Mouse (Mus musculus) embryo, embryonic 11.5 days (tissue): ENCODE results near the gene Plet1.

Experiments
- DNase-seq: peaks from one replicate; pipeline ENCODE4 v3.0.0-alpha.2; 2012; ENCODE audit warnings: low read depth, low spot score

Plet1 gene

DNA sequence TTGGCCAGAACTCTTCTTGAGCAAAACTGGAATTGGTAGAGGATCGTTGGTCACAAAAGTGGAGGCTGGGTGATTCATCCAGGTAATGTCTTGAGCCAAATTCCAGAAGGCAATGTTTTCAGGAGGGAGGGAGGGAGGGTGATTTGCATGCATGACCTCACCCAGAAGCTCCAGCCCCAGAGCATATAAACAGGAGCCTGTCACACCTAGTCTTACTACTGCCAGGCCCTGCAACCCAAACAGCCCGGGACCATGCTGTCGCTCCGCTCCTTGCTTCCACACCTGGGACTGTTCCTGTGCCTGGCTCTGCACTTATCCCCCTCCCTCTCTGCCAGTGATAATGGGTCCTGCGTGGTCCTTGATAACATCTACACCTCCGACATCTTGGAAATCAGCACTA, at the start of gene Plet1:
TSS of gene Plet1 (plus strand) at position 215 of the 400 bp plus-strand sequence.
- no peak for DNase-seq

DNA sequence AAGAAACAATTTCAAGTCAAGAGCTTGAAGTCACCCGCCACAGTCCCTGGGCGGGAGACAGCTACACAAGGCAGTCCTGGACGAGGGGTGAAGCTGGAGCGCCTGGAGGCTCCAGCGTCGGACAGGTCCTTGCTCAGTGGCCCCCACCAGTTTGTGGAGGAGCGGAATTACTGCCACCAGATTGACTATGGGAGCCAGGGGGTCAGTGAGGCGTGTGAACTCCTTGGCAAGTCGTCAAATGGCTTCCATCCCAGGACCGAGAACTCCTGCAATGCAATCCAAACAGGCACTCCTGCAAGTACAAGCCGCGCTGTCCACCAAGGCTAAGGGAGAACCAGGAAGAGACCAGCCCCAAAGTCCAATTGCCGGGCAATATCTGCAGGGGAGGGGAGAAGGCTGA, 45.3 kb upstream of the Plet1 start:
- DNase-seq: no peak

DNA sequence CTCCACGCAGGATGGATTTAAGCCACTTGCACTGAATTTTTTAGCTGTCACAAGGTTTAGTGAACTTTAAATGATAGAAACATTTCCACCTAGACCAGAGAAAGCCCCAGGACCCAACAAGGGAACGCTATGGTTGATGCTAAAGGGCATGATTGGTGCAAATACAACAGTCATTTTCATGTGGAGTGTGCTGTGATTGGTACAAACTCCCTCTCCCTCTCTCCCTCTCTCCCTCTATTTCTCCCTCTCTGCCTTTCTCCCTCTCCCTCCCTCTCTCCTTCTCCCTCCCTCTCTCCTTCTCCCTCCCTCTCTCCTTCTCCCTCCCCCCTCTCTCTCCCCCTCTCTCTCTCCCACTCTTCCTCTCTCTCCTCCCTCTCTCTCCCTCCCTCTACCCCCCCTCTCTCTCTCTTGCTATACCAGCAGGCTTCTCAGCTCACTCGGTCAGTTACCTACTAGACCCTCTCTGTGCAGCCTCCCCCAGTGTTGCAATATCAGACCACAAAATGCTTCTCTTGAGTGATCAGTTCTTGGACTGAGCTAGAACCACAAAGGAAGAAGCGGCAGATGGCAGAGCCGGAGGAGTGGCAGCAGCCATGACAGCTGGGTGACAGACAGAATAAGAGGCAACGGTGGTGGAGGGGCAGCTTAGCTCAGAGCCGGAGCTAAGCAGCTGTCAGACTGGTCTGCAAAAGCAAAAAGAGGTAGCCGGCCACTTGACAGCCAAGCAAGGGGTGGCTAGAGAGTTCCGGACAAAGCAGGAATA, 42.7 kb upstream of the Plet1 start:
- DNase-seq: no peak

DNA sequence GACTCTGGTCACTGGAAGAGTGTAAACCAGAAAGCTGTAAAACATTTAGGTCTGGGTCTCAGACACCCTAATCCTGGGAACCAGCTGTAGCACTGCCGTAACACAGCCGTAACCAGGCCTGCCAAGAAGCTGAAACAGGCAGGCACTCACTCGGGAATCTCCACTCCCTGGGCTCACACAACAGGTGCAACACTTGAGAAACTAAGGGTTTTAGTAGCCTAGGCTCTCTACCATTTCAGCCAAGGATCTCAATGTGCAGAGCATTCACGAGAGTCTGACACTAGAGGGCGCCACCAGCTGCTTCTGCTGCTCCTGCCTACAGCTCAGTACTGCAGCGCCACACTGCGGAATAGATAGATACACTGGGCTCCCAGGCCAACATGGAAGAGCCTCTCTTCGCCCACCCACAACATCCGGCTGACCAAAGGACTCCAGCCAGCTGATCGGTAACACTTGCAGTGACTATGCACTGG, 42.0 kb upstream of the Plet1 start:
- peak; percentile 72 for DNase-seq

DNA sequence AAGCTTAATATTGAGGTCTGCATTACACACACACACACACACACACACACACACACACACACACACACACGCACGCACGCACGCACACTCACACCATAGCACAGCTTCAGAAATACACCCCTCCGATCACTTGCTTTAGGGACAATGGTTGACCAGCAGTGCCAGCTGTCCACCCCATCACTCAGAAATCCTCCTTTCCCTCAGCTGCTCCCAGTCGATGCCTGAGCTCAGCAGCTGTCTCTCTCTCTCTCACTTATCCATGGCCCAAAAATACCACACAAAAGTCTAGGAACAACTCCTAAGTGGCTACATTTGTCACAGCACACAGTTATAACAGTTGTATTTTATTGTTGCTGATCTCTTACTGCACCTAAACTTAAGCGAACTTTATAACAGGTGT, 36.7 kb upstream of the Plet1 start:
- DNase-seq: no peak

DNA sequence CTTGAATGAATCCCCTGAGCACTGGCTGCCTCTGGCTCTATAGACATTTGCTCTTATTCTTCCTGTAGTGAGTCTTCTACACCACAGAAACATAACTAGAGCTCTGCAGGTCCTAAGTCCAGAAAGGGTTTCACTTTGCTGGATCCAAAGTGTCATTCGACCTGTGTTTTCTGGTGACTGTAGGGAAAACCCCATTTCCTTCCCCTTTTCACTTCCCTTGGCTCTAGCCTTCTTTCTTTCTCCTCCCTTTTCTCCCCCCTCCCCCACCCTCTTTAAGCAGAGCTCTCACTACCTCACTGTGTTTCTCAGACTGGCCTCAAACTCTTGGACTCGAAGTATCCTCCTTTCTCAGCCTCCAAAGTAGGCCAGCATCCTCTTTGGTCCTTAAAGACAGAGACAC, 34.8 kb upstream of the Plet1 start:
- DNase-seq: no peak

DNA sequence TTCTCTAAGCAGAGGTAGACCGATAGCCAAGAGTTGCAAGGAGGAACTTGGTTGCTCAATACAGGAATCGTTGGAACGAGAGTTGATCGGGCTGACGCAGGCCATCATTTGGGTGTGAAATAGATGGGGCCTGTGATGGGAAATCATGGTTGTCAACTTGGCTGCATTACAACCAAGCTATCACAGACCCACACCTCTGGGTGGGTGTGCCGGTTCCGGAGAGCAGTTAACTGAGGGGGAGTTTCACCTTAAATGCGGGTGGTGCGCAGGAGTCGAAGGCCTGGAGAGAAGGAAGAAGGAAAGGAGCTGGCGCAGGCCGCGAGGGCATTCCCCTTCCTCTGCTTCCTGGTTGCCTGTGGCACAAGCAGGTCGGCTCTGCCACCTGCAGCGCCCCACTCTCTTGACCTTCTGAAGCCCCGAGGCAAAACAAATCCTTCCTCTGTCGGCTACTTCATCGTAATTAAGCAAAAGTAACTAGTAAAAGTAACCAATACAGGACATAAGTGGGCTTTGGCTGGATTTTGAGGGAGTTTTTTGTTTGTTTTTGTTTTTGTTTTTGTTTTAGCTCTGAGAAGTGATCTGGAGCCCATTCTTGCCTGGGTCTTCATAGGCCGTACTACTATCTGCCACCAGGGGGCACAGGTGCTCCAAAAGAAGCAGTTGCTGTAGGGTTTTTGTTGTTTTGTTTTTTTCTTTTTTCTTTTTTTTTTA, 31.7 kb upstream of the Plet1 start:
- peak; percentile 50 for DNase-seq

DNA sequence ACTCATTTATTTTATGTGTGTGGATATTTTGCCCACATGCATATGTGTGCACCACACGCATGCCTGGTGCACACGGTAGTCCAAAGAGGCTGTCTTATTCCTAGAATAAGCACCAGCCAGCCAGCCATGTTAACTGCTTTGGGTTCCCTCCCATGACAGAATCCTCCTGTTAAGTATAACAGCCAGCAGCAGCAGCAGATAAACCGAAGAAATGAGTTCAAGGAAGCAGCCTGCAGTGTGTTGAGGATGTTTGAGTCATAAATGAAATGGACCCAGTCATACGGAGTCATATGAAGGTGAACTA, 31.2 kb upstream of the Plet1 start:
- DNase-seq: no peak

DNA sequence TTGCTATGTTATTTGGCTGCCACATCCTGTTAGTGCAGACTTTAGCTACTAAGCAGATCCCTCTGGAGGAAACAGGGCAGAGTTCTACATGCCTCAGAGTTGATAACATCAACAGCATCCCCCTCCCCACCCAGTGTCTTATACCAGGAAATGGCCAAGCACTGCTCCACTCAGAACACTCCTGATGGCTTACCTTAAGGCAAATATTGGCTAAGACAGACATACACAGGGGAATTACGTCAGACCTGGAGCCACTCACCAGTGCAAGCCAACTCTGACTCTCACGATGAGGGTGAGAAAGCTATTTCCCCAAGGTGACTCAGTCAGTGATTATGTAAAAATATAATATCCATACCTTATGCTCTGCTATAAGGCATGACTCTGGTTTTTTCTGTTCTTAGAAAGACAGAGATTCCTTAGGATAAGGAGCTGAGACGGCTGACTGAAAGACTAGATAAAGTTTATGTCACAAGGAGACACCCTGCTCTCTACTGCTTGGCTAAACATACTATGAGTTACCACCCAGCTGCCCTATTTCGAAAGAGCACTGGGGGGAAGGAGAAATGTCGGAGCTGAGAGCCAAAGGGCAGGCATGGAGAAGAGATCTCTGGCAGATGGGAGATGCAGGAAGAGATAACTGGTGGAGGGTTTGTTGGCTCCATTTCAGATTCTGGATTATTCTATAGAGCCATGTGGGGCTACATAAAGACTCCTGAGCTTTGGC, 23.8 kb upstream of the Plet1 start:
- DNase-seq: no peak

DNA sequence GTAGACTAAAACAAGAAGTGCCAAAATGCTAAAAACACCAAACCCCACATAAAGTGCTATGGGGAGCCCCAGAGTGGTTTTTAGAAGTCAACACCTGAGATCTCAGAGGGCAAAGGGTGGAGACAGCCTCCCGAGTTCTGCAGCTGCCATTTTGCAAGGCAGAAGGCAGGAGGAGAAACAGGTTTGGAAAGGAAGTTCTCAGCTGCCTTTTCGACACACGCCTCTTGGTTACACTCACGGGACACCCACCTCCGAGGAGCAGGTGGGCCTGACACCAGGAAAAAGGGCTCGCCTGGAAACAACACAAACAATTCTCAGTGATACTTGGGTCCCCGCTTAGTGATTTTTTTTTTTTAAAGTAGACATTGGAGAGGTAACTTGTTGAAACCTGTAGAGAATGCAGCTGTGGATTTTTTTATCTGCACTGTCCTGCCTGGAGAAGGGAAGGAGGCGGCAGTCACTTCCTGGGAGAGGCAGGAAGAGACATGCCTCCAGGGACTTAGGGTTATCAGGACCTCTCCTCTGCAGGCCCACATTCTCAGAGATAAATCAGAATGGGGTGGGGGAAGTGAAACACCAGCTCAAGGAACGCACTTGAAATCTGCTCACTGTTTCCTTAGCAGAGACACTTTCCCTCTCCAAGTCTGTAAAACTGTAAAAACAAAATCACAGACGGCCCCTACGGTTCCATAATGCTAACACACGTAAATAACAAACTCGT, 23.0 kb upstream of the Plet1 start:
- no peak for DNase-seq

DNA sequence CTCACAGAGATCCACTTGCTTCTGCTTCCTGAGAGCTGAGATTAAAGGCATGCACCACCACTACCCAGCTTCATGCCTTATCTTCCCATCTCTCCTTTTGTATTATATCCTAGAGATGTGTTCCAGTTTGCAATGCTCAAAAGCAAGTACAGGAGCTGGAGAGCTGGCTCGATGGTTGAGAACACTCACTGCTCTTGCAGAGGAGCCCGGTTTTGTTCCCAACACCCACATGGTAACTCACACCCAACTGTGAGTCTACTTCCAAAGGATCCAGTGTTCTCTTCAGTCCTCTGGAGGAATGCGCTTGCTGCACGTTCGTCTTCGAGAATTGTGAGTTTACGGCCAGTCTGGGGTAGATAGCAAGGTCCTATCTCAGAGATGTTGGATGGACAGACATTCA, 19.0 kb upstream of the Plet1 start:
- no peak for DNase-seq

DNA sequence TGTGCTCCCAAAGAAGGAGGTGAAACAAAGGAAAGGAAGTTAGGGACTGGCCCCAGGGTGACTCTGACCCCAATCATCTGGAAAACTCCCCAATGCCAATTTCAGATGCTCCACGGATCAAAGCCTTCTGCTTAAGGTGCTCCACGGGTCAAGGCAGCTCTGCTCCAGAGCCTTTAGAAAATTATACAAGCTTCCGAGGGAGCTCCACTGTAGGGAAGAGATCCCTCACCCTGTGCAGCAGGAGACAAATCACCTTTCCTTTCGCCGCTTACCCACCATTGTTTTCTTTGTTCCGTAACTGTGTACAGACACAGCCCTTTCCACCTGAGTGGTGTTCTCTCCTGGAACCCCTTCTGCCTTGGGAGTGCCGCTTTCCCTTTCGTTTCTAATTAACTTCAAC, 18.6 kb upstream of the Plet1 start:
- no peak for DNase-seq

DNA sequence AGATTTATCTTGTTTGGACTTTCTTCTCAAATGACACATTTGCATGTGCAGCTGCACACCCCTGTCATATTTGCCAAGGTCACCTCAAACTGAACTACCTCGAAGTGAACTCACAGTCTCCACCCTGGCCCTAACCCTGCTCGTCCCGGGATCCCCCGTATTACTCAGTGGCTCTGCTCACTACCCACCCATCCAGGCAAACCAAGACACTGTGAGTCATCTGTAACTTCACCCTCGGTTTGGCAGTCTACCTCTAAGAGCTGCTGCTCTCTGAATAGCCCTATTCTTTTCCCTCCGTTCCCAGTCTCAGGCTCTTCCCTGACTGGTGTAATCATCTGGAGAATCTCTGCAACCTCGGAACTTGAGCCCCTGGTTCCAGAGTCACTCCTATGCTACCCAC, 17.7 kb upstream of the Plet1 start:
- no peak for DNase-seq

DNA sequence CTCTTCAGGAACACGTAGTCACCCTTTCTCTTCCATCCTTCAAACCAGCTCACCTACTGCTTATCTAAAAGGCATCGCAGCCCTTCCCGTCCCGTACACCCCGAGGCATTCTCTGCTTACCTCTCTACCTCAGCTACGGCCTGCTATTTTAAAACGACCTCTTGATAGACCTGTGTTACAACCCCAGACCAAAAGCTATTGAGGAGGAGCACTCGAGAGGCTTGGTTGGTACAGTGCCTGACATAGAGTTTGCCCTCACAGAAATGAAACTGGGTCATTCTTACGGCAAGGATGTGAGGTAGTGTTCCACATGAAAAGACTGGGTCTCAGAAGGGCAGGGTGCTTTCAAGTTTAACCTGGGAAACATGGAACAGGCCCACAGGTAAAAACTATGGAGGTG, 17.1 kb upstream of the Plet1 start:
- no peak for DNase-seq

DNA sequence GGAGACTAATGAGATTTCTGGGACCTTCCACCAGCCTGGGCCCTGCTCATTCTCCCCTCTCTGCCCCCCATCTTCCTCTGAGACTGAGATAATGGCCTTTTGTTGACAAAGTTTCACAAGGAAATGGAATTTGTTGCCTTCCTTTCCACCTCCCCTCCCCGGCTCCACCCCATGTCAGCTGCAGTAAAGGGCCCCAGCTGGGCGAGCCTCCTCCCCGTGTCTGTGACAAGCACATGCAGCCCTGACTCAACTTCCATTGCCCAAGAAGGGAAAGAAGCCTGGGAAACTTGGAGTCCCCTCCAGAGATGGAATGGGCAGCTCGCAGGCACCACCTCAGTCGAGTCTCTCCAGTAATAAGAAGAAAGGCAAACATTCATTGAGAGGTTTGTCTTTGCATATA, 15.5 kb upstream of the Plet1 start:
- no peak for DNase-seq

DNA sequence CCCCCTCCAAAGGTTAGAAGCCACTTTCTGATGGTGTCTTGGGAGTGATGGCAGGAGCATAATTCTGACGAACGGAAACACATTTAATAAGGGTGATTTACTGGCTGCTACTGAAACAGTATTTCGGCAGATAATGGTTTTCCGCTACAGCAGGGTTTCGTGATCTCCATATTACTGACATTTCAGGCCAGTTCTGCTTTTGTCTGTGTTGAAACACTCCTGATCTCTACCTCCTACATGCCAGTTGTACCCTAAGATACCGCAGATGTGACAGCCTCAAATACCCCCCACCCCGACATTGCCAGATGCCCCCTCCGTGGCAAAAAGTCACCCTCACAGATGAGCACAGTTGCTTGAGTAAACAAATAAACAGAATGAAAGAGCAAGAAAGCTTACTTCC, 14.8 kb upstream of the Plet1 start:
- DNase-seq: no peak

DNA sequence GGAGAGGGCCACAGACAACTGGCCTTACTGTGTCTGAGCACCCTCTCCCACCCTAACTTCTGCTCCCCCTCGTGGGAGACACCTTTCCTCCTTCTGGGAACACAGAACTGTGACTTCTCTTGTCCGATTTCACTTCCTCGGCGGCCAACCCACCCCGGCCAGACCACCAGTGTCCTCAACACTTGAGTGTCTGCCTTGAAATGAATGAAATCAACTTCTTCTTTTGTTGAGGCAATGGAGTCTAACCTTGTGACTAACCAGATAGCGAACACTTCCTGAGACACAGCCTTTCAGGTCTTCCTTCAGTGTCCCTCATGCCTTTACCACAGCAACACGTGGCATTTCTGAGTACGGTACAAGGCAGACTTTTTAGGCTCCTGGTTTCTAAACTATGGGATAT, 11.6 kb upstream of the Plet1 start:
- no peak for DNase-seq

DNA sequence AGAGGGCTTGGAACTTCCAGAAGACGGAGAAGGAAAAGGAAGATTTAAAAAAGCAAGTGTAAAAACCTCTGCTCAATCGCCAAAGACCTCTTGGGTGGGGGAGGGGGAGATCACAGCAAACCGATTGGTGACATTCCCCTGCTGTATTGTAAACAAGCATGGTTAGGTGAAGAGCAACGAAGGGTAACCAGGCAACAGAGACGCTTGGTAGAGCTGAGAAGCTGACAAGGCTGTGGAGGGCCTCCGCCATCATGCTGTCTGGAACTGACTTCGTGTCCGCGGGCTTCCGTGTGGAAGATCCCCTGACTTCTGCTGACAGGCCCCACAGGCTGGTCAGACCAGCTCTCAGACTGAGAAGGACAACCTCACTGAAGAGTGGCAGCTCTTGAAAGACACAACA, 8.8 kb upstream of the Plet1 start:
- no peak for DNase-seq

DNA sequence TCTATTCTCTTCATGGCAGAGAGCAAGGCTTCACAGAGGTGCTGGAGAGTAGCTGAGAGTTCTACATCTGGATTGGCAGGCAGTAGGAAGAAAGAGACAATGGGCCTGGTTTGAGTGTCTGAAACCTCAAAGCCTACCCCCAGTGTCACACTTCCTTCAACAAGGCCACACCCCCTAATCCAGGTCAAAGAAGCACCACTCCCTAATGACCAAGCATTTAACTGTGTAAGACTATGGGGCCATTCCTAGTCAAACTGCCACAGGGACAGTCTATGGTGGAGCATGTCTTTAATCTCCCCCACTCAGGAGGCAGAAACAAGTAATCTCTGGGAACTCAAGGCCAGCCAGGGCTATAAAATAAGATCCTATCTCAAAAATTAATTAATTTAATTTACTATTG, 3.5 kb upstream of the Plet1 start:
- no peak for DNase-seq

DNA sequence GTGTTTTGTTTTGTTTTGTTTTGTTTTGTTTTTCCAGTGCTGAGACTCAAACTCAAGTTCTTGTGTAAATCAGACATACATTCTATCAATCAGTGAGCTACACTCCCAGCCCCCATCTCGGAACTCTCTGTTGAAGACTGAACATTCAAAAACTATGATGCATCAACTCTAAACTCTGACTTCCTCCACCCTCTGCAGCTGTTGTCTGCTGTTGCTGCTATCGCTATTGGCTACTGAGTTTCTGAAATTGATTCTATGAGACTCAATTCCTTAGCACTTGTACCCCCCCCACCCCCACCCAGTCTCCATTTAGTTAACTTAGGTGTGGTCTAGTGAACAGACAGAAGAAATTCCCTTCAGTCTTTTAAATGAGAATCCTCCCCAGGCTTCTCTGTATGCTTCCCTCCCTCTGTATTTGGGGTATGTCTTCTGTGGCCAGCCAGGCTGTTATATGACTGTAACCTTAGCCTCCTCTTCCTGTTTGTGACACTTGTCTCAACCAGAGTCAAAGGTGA, 2.7 kb upstream of the Plet1 start:
- DNase-seq: no peak

DNA sequence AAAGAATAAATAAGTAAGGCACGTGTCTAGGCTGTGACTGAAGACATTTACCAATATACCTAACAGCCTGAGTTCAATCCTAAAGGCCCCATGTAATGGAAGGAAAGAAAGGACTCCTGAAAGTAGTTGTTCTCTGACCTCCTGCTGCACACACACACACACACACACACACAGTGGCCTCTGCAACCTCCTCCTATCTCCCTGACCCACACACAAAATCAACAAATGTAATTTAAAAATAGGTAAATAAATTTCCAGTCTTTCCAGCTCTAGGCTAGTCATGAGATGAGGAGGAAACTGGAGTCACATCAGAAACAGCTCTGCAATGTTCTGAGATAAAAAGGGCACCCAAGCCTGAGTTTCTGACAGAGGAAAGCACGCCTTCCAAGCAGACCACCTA, 548 bp upstream of the Plet1 start:
- no peak for DNase-seq
